Mouse (Mus musculus): Measurements from ENCODE around the gene Sgpp2.
A peak's percentile ranks its signal among the peaks of the same experiment; 100 is the strongest.

The Sgpp2 gene

GRCm38 (mm10) chr1:78443056-78443455 lies 132.9 kb downstream of the Sgpp2 start:
- no peak for DNase-seq (ENCODE audit: extremely low read depth, insufficient read length, low spot score)

DNA sequence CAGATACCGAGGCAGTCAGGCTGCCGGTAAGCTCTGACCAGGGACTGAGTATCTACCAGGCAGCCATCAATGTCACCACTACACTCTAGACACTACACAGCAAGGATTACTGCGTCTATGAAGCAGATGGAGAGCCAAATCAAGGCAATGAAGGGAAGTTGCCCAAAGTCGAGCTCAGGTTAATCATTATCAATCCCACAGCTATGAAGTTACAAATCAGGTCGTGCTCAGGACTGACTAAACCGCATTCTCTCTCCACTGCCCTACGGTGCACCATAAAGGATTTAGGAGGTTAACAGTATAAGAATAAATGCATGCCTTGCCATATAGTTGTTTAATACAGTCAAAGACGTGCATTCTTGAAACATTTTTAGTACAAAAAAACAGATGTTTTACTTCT lies 136.1 kb downstream of the Sgpp2 start:
- no peak for DNase-seq (ENCODE audit: extremely low read depth, insufficient read length, low spot score)

DNA sequence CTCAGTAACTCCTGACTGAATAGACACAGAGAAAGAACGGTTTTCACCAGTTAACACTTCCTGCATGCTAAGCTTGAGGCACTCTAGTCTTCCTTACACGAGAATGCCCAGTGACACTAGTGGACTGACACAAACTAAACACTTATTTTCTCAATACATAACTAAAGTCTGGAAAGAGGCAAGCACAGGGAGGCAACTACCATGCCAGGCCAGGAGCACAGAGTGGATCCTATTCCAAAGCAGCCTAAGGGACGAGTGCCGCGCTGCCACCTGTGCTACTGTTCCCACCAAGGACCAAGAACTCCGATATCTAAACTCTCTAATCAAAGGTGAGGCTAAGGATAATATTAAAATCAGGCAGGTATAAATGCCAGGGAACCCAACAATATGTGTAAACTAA lies 136.6 kb downstream of the Sgpp2 start:
- DNase-seq (ENCODE audit: extremely low read depth, insufficient read length, low spot score), result no peak

DNA sequence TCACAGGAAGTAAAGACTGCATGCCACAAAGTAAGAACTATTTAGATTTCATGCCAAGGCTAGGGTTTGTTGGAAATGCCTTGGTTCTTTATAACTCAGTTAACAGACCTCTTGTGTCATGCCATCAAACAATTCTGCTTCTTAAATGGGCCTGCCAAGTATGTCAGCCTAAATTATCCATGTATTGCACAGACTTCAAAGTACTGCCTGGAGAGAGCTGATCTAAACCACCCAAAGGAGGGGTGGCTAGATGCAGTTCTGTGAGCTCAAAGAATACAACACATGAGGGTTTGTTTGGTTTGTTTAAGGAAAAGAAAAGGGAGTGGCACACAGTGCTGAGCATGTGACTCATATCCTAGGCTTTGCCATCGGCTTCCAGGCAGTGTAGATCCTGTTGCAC lies 137.9 kb downstream of the Sgpp2 start:
- DNase-seq (ENCODE audit: extremely low read depth, insufficient read length, low spot score), result peak; percentile 28

DNA sequence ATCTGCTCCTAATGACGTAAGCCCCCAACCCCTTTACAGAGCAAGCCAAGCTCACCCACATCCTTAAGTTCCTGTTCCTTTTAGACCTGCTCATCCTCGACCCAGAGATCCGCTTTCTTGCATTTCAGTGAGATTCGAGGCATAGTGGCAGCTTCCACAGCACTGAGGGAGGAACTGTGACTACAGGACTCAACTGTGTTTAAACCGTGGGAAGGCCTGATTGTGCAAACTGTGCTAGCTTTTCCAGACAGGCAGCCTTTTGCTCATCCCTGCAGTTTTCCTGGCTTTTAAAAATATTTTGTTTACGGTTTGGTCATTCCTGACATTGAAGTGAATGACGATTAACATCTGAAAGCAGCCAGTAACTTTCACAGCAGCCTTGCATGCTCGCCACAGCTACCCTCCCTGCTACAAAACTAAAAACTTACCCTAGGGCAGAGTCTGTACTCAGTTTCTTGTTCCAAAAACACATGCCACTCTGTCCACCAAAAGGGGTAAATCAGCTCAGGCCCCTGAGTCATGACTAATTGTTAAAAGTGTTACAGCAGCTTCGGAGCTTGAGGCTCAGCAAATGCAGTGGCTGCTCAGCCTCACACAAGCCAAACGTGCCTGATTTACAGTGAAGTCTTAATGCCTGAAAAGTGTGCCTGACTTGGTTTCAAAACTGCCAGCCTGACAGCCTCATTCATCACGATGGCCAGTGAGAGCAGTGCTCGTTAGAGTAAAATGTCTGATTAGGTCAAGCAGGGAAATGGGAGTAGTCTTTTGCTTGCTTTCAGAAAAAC lies 141.1 kb downstream of the Sgpp2 start:
- DNase-seq (ENCODE audit: extremely low read depth, insufficient read length, low spot score), result no peak

- no peak for DNase-seq (ENCODE audit: extremely low read depth, insufficient read length, low spot score)
These were observed 142.4 kb downstream of the Sgpp2 start for GRCm38 (mm10) chr1:78452544-78452943.

DNA sequence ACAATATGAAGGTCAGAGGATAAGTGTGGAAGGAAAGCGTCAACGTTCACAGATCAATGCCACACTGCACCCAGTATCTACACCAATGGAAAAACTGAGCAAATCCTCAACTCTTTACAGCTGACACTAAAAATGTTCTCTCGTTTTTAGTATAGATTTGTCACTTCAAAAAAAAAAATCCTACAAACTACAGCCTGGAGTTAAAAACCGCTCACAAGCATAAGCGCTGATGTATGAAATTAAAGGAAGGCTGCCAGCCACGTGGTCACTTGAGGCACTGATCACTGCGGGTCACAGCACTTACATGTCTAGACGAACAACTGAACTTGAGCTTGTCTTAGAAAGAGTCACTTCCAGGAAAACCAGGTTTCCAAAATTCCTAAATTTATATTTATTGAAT lies 143.7 kb downstream of the Sgpp2 start:
- DNase-seq (ENCODE audit: extremely low read depth, insufficient read length, low spot score), result no peak

DNA sequence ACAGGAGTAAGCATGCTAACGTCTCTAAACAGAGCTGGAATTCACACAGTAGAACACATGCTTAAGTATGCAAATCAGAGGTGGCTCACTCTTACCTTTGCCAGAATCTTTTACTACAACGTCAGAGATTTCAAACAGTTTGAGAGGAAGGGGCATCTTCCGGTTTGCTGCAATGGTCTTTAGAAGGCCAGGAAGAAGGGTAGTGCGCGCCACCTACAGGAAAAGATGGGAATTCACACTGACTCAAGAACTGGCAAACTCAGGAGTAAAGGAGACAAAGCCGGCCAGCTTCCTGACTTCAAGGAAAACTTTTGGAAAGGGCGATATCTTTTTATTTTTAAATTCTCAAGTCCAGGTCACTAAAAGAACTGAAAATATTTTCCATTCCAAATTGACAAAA lies 144.5 kb downstream of the Sgpp2 start:
- peak; percentile 11 for DNase-seq (ENCODE audit: extremely low read depth, insufficient read length, low spot score)

All from 3134 (cell line).